Mouse (Mus musculus): ENCODE data around the gene Pcyox1. TPM values are rescaled to one million over a fixed set of nuclear protein-coding genes. Genes with fewer than 3 reads are reported as not detected.
"Not testable (repeated sequence)": the region's sequence is repeated elsewhere in the genome, so short reads cannot be mapped to it uniquely, and the experiment has no call there.

Gene Pcyox1
- polyA plus RNA-seq, 1 experiment from 2014 or later = 113 TPM

- H3K4me1 ChIP-seq (ENCODE audit: insufficient read depth, low read length) = no peaks in the 10 kb centered on the region
- H3K27me3 ChIP-seq (ENCODE audit: insufficient read depth, low read length) = no peaks in the 10 kb centered on the region
- ATAC-seq (ENCODE audit: low FRiP score, low TSS enrichment) = no peak
- no peak overlapping the region for H3K4me2 ChIP-seq (replicated peaks; ENCODE audit: low read depth, low read length)
- WGBS = 50% methylated on average over 9 of the region's 9 CpGs
- H3K9me3 ChIP-seq (ENCODE audit: low read length) = no peaks in the 10 kb centered on the region
- no peak overlapping the region for H3K9ac ChIP-seq (replicated peaks; ENCODE audit: low read length)
- H3K36me3 ChIP-seq (ENCODE audit: insufficient read depth, low read length) = no peaks in the 10 kb centered on the region
- H3K4me3 ChIP-seq (ENCODE audit: low read length) = no peak overlapping the region
- H3K27ac ChIP-seq (ENCODE audit: low read length) = no peak overlapping the region
Observed at GRCm38 (mm10) chr6:86356956-86357355, 40.0 kb downstream of the Pcyox1 start.

- H3K9me3 ChIP-seq (ENCODE audit: low read length) = no peaks in the 10 kb centered on the region
- H3K4me3 ChIP-seq (ENCODE audit: low read length) = no peak overlapping the region
- no peak for ATAC-seq (ENCODE audit: low FRiP score, low TSS enrichment)
- H3K27me3 ChIP-seq (ENCODE audit: insufficient read depth, low read length) = no peaks in the 10 kb centered on the region
- H3K36me3 ChIP-seq (ENCODE audit: insufficient read depth, low read length) = no peaks in the 10 kb centered on the region
- no peaks in the 10 kb centered on the region for H3K4me1 ChIP-seq (ENCODE audit: insufficient read depth, low read length)
- H3K27ac ChIP-seq (ENCODE audit: low read length) = no peak overlapping the region
- WGBS = 77% methylated on average over 3 of the region's 3 CpGs
- no peak overlapping the region for H3K9ac ChIP-seq (replicated peaks; ENCODE audit: low read length)
- no peak overlapping the region for H3K4me2 ChIP-seq (replicated peaks; ENCODE audit: low read depth, low read length)
Observed at GRCm38 (mm10) chr6:86354948-86355347, 42.0 kb downstream of the Pcyox1 start.

- no peaks in the 10 kb centered on the region for H3K36me3 ChIP-seq (ENCODE audit: insufficient read depth, low read length)
- H3K27ac ChIP-seq (ENCODE audit: low read length) = no peak overlapping the region
- no peaks in the 10 kb centered on the region for H3K9me3 ChIP-seq (ENCODE audit: low read length)
- no peak overlapping the region for H3K4me2 ChIP-seq (replicated peaks; ENCODE audit: low read depth, low read length)
- peaks cover 2% of the 10 kb centered on the region; the same call in 1 of the 2 replicates for H3K4me1 ChIP-seq (ENCODE audit: insufficient read depth, low read length)
- no peak for ATAC-seq (ENCODE audit: low FRiP score, low TSS enrichment)
- no peak overlapping the region for H3K4me3 ChIP-seq (ENCODE audit: low read length)
- H3K27me3 ChIP-seq (ENCODE audit: insufficient read depth, low read length) = no peaks in the 10 kb centered on the region
- 60% methylated on average over 7 of the region's 7 CpGs for WGBS
- no peak overlapping the region for H3K9ac ChIP-seq (replicated peaks; ENCODE audit: low read length)
Observed at GRCm38 (mm10) chr6:86349257-86349656, 47.7 kb downstream of the Pcyox1 start.

GRCm38 (mm10) chr6:86346063-86346462 lies 50.9 kb downstream of the Pcyox1 start:
- no peak for ATAC-seq (ENCODE audit: low FRiP score, low TSS enrichment)
- peaks cover 6% of the 10 kb centered on the region for H3K4me1 ChIP-seq (ENCODE audit: insufficient read depth, low read length)
- 68% methylated on average over 2 of the region's 2 CpGs for WGBS
- no peaks in the 10 kb centered on the region for H3K36me3 ChIP-seq (ENCODE audit: insufficient read depth, low read length)
- H3K27me3 ChIP-seq (ENCODE audit: insufficient read depth, low read length) = no peaks in the 10 kb centered on the region
- H3K4me2 ChIP-seq (replicated peaks; ENCODE audit: low read depth, low read length) = no peak overlapping the region
- H3K27ac ChIP-seq (ENCODE audit: low read length) = no peak overlapping the region
- H3K9me3 ChIP-seq (ENCODE audit: low read length) = no peaks in the 10 kb centered on the region
- no peak overlapping the region for H3K4me3 ChIP-seq (ENCODE audit: low read length)
- no peak overlapping the region for H3K9ac ChIP-seq (replicated peaks; ENCODE audit: low read length)

GRCm38 (mm10) chr6:86343656-86344055 lies 53.3 kb downstream of the Pcyox1 start:
- 19% methylated on average over 7 of the region's 7 CpGs for WGBS
- H3K9ac ChIP-seq (replicated peaks; ENCODE audit: low read length) = no peak overlapping the region; the same call in 1 of the 2 replicates
- no peak overlapping the region for H3K4me3 ChIP-seq (ENCODE audit: low read length)
- H3K4me2 ChIP-seq (replicated peaks; ENCODE audit: low read depth, low read length) = peak overlapping the region; percentile 38
- H3K27me3 ChIP-seq (ENCODE audit: insufficient read depth, low read length) = no peaks in the 10 kb centered on the region
- H3K36me3 ChIP-seq (ENCODE audit: insufficient read depth, low read length) = no peaks in the 10 kb centered on the region
- H3K9me3 ChIP-seq (ENCODE audit: low read length) = no peaks in the 10 kb centered on the region
- ATAC-seq (ENCODE audit: low FRiP score, low TSS enrichment) = no peak
- H3K27ac ChIP-seq (ENCODE audit: low read length) = no peak overlapping the region
- H3K4me1 ChIP-seq (ENCODE audit: insufficient read depth, low read length) = peaks cover 6% of the 10 kb centered on the region

- WGBS = 88% methylated on average over 4 of the region's 4 CpGs
- not testable (repeated sequence) for H3K4me2 ChIP-seq (replicated peaks; ENCODE audit: low read depth, low read length); H3K36me3 ChIP-seq (ENCODE audit: insufficient read depth, low read length); H3K4me3 ChIP-seq (ENCODE audit: low read length); H3K27ac ChIP-seq (ENCODE audit: low read length); H3K9ac ChIP-seq (replicated peaks; ENCODE audit: low read length); ATAC-seq (ENCODE audit: low FRiP score, low TSS enrichment); H3K27me3 ChIP-seq (ENCODE audit: insufficient read depth, low read length); H3K9me3 ChIP-seq (ENCODE audit: low read length); H3K4me1 ChIP-seq (ENCODE audit: insufficient read depth, low read length)
Observed at GRCm38 (mm10) chr6:86336340-86336739, 60.6 kb downstream of the Pcyox1 start.

Other genes starting within 250 kb of the Pcyox1 start
- gene Tgfa, start 201.9 kb downstream of the Pcyox1 start, polyA plus RNA-seq (2015; fragmentation: Nextera tagmentation; extraction: Ambion mirVana) = 7.7 and 9.1 TPM in 2 replicates
- 145 and 146 TPM in 2 replicates for gene Fam136a, start 31.5 kb downstream of the Pcyox1 start, polyA plus RNA-seq (2015; fragmentation: Nextera tagmentation; extraction: Ambion mirVana)
- gene Snrpg, start 25.9 kb downstream of the Pcyox1 start, polyA plus RNA-seq (2015; fragmentation: Nextera tagmentation; extraction: Ambion mirVana) = 575 and 578 TPM in 2 replicates
- gene Tia1, start 7.1 kb upstream of the Pcyox1 start, polyA plus RNA-seq (2015; fragmentation: Nextera tagmentation; extraction: Ambion mirVana) = 187 and 221 TPM in 2 replicates
- 0.80 TPM in 1 of 2 replicates, not detected in the other for gene Gm44790, start 29.5 kb upstream of the Pcyox1 start, polyA plus RNA-seq (2015; fragmentation: Nextera tagmentation; extraction: Ambion mirVana)
- gene C87436, start 41.2 kb upstream of the Pcyox1 start, polyA plus RNA-seq (2015; fragmentation: Nextera tagmentation; extraction: Ambion mirVana) = 22.0 and 28.4 TPM in 2 replicates
- 195 and 234 TPM in 2 replicates for gene Pcbp1, start 129.2 kb upstream of the Pcyox1 start, polyA plus RNA-seq (2015; fragmentation: Nextera tagmentation; extraction: Ambion mirVana)
- 0.89 and 0.99 TPM in 2 replicates for gene Asprv1, start 231.0 kb upstream of the Pcyox1 start, polyA plus RNA-seq (2015; fragmentation: Nextera tagmentation; extraction: Ambion mirVana)